Mouse (Mus musculus) frontal cortex, postnatal 36 days (tissue): ENCODE measurements around the gene Ect2l.

Source experiments
- DNase-seq, 2 experiments: peaks; one replicate each; pipeline ENCODE4 v3.0.0; 2022; ENCODE audit warnings: low spot score in 2 of 2

Gene Ect2l

DNA sequence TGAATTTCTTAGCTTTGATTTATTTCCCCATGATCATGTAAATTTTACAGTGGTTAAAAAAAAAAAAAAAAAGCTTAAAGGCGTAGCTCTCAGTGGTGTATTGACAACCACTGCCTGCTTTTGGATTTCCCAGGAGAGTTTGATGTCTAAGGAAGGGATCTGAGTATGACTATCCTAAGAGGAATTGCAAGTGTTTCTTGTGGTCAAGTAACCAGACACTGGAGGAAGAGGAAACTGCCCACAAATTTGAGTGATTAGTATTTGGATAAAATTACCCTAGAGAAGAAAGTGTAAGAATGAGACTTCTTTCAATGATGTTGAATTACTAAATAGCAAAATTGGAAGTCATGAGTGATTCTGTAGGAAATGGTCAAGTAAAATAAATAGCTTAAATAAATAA lies 129.2 kb downstream of the Ect2l start:
- DNase-seq: no peak
